Mouse (Mus musculus) G1E (cell line): ENCODE data around the gene Xpo6.

Source experiments
- CTCF ChIP-seq: IDR thresholded peaks from 2 replicates; pipeline ENCODE4 v1.5.1; 2012; ENCODE audit warnings: low read depth, low read length, inconsistent platforms, mixed read lengths
- GATA1 ChIP-seq: IDR thresholded peaks from 2 replicates; pipeline ENCODE4 v1.6.1; 2012; ENCODE audit warnings: borderline replicate concordance, low read length, inconsistent platforms, mixed read lengths
- GATA2 ChIP-seq: IDR thresholded peaks from 2 replicates; pipeline ENCODE4 v1.6.1; 2012; ENCODE audit warnings: low read depth, low read length, inconsistent platforms, borderline replicate concordance
- POLR2AphosphoS5 ChIP-seq: IDR thresholded peaks from 2 replicates; pipeline ENCODE4 v1.6.1; 2012; ENCODE audit warnings: low read depth, low read length, inconsistent platforms; ENCODE audit not compliant: insufficient replicate concordance
- TAL1 ChIP-seq: conservative IDR thresholded peaks from 2 replicates; pipeline ENCODE4 v1.6.1; 2012; ENCODE audit warnings: low read depth, low read length, inconsistent platforms, mixed read lengths

GRCm38 (mm10) chr7:126144364-126144763, 55.9 kb downstream of the Xpo6 start:
- TF ChIP-seq CTCF (no peak), GATA1 (no peak), TAL1 (no peak), POLR2AphosphoS5 (no peak), GATA2 (no peak)
